Mouse (Mus musculus): ENCODE data around the gene Sf1. TPM values are rescaled to one million over a fixed set of nuclear protein-coding genes. Genes with fewer than 3 reads are reported as not detected.

Gene Sf1
- polyA plus RNA-seq, 1 experiment from 2014 or later, result 183 TPM

- ATAC-seq (ENCODE audit: low FRiP score, low TSS enrichment), result no peak
- Histone ChIP-seq H3K27me3 (ENCODE audit: control insufficient read depth, insufficient read depth, low read length) (no peaks in the 10 kb centered on the region), H3K4me1 (ENCODE audit: control insufficient read depth, insufficient read depth, low read length) (peaks cover 22% of the 10 kb centered on the region), H3K36me3 (ENCODE audit: control insufficient read depth, insufficient read depth, low read length) (peaks cover 1% of the 10 kb centered on the region; the same call in 1 of the 2 replicates), H3K9me3 (ENCODE audit: control insufficient read depth, low read length) (no peaks in the 10 kb centered on the region), H3K9ac (ENCODE audit: low read depth, low read length) (peak overlapping the region; percentile 45; the same call in 1 of the 2 replicates), H3K27ac (ENCODE audit: low read depth, low read length) (no peak overlapping the region), H3K4me2 (replicated peaks; ENCODE audit: low read depth, low read length) (peak overlapping the region; percentile 47), H3K4me3 (ENCODE audit: low read length) (peak overlapping the region; percentile 21; the same call in 1 of the 2 replicates)
- 22% methylated on average over 13 of the region's 13 CpGs for WGBS
These were observed 31.6 kb upstream of the Sf1 start for GRCm38 (mm10) chr19:6331719-6332516.

- WGBS, result 62% methylated on average over 9 of the region's 9 CpGs
- Histone ChIP-seq H3K4me3 (ENCODE audit: low read length) (peak overlapping the region; percentile 85), H3K9me3 (ENCODE audit: control insufficient read depth, low read length) (no peaks in the 10 kb centered on the region), H3K27me3 (ENCODE audit: control insufficient read depth, insufficient read depth, low read length) (no peaks in the 10 kb centered on the region), H3K27ac (ENCODE audit: low read depth, low read length) (peak overlapping the region; percentile 59; the same call in 1 of the 2 replicates), H3K4me1 (ENCODE audit: control insufficient read depth, insufficient read depth, low read length) (peaks cover 27% of the 10 kb centered on the region), H3K9ac (ENCODE audit: low read depth, low read length) (peak overlapping the region; percentile 56), H3K36me3 (ENCODE audit: control insufficient read depth, insufficient read depth, low read length) (peaks cover 22% of the 10 kb centered on the region), H3K4me2 (replicated peaks; ENCODE audit: low read depth, low read length) (peak overlapping the region; percentile 80)
- peak; percentile 17; the same call in 1 of the 2 replicates for ATAC-seq (ENCODE audit: low FRiP score, low TSS enrichment)
These were observed 29.5 kb upstream of the Sf1 start for GRCm38 (mm10) chr19:6333761-6334595.

- peak within 1 kb of the TSS; percentile 80 for H3K4me2 ChIP-seq (replicated peaks; ENCODE audit: low read depth, low read length)
- H3K9me3 ChIP-seq (ENCODE audit: control insufficient read depth, low read length), result no peaks in the 10 kb centered on the region
- peaks cover 35% of the 10 kb centered on the region for H3K4me1 ChIP-seq (ENCODE audit: control insufficient read depth, insufficient read depth, low read length)
- ATAC-seq (ENCODE audit: low FRiP score, low TSS enrichment), result peak; percentile 94
- H3K4me3 ChIP-seq (ENCODE audit: low read length), result peak within 1 kb of the TSS; percentile 85
- WGBS, result under 1% methylated on average over 36 of the region's 43 CpGs
- peak within 1 kb of the TSS; percentile 83 for H3K9ac ChIP-seq (ENCODE audit: low read depth, low read length)
- peak within 1 kb of the TSS; percentile 66; the same call in 1 of the 2 replicates for H3K27ac ChIP-seq (ENCODE audit: low read depth, low read length)
- no peaks in the 10 kb centered on the region for H3K27me3 ChIP-seq (ENCODE audit: control insufficient read depth, insufficient read depth, low read length)
- H3K36me3 ChIP-seq (ENCODE audit: control insufficient read depth, insufficient read depth, low read length), result peaks cover 31% of the 10 kb centered on the region
These were observed 28.6 kb upstream of the Sf1 start, which contains the start of gene Men1 for GRCm38 (mm10) chr19:6334673-6335457. Men1 (plus strand) TSS chr19:6334979.

- Histone ChIP-seq H3K9ac (ENCODE audit: low read depth, low read length) (peak overlapping the region; percentile 83), H3K4me3 (ENCODE audit: low read length) (peak overlapping the region; percentile 85), H3K4me2 (replicated peaks; ENCODE audit: low read depth, low read length) (peak overlapping the region; percentile 80), H3K36me3 (ENCODE audit: control insufficient read depth, insufficient read depth, low read length) (peaks cover 34% of the 10 kb centered on the region), H3K9me3 (ENCODE audit: control insufficient read depth, low read length) (no peaks in the 10 kb centered on the region), H3K27me3 (ENCODE audit: control insufficient read depth, insufficient read depth, low read length) (no peaks in the 10 kb centered on the region), H3K27ac (ENCODE audit: low read depth, low read length) (peak overlapping the region; percentile 66; the same call in 1 of the 2 replicates), H3K4me1 (ENCODE audit: control insufficient read depth, insufficient read depth, low read length) (peaks cover 41% of the 10 kb centered on the region)
- WGBS, result 0% methylated on average over 19 of the region's 25 CpGs
- ATAC-seq (ENCODE audit: low FRiP score, low TSS enrichment), result no peak; the same call in 1 of the 2 replicates
These were observed 28.0 kb upstream of the Sf1 start for GRCm38 (mm10) chr19:6335458-6335827.

GRCm38 (mm10) chr19:6336920-6337319 lies 26.6 kb upstream of the Sf1 start:
- Histone ChIP-seq H3K9ac (ENCODE audit: low read depth, low read length) (peak overlapping the region; percentile 83), H3K4me2 (replicated peaks; ENCODE audit: low read depth, low read length) (peak overlapping the region; percentile 80; the same call in 1 of the 2 replicates), H3K4me3 (ENCODE audit: low read length) (peak overlapping the region; percentile 3; the same call in 1 of the 2 replicates), H3K4me1 (ENCODE audit: control insufficient read depth, insufficient read depth, low read length) (peaks cover 42% of the 10 kb centered on the region), H3K27me3 (ENCODE audit: control insufficient read depth, insufficient read depth, low read length) (no peaks in the 10 kb centered on the region), H3K36me3 (ENCODE audit: control insufficient read depth, insufficient read depth, low read length) (peaks cover 34% of the 10 kb centered on the region), H3K9me3 (ENCODE audit: control insufficient read depth, low read length) (no peaks in the 10 kb centered on the region), H3K27ac (ENCODE audit: low read depth, low read length) (no peak overlapping the region)
- 95% methylated on average over 10 of the region's 10 CpGs for WGBS
- ATAC-seq (ENCODE audit: low FRiP score, low TSS enrichment), result no peak

GRCm38 (mm10) chr19:6338171-6338570 lies 25.3 kb upstream of the Sf1 start:
- 94% methylated on average over 7 of the region's 7 CpGs for WGBS

GRCm38 (mm10) chr19:6338716-6339115 lies 24.8 kb upstream of the Sf1 start:
- H3K27me3 ChIP-seq (ENCODE audit: control insufficient read depth, insufficient read depth, low read length), result no peaks in the 10 kb centered on the region
- peaks cover 37% of the 10 kb centered on the region for H3K36me3 ChIP-seq (ENCODE audit: control insufficient read depth, insufficient read depth, low read length)
- no peak overlapping the region for H3K27ac ChIP-seq (ENCODE audit: low read depth, low read length)
- ATAC-seq (ENCODE audit: low FRiP score, low TSS enrichment), result no peak
- no peak overlapping the region for H3K4me2 ChIP-seq (replicated peaks; ENCODE audit: low read depth, low read length)
- H3K9ac ChIP-seq (ENCODE audit: low read depth, low read length), result no peak overlapping the region
- 94% methylated on average over 11 of the region's 11 CpGs for WGBS
- H3K4me1 ChIP-seq (ENCODE audit: control insufficient read depth, insufficient read depth, low read length), result peaks cover 40% of the 10 kb centered on the region
- H3K4me3 ChIP-seq (ENCODE audit: low read length), result no peak overlapping the region
- no peaks in the 10 kb centered on the region for H3K9me3 ChIP-seq (ENCODE audit: control insufficient read depth, low read length)

More at GRCm38 (mm10) chr19:6338171-6338570, 25.3 kb upstream of the Sf1 start:
- Histone ChIP-seq H3K27me3 (ENCODE audit: control insufficient read depth, insufficient read depth, low read length) (no peaks in the 10 kb centered on the region), H3K4me2 (replicated peaks; ENCODE audit: low read depth, low read length) (no peak overlapping the region), H3K27ac (ENCODE audit: low read depth, low read length) (no peak overlapping the region), H3K36me3 (ENCODE audit: control insufficient read depth, insufficient read depth, low read length) (peaks cover 34% of the 10 kb centered on the region), H3K9ac (ENCODE audit: low read depth, low read length) (no peak overlapping the region), H3K4me1 (ENCODE audit: control insufficient read depth, insufficient read depth, low read length) (peaks cover 40% of the 10 kb centered on the region), H3K9me3 (ENCODE audit: control insufficient read depth, low read length) (no peaks in the 10 kb centered on the region), H3K4me3 (ENCODE audit: low read length) (no peak overlapping the region)
- ATAC-seq (ENCODE audit: low FRiP score, low TSS enrichment), result no peak

GRCm38 (mm10) chr19:6339191-6339590 lies 24.3 kb upstream of the Sf1 start:
- Histone ChIP-seq H3K4me3 (ENCODE audit: low read length) (no peak overlapping the region), H3K27me3 (ENCODE audit: control insufficient read depth, insufficient read depth, low read length) (no peaks in the 10 kb centered on the region), H3K9me3 (ENCODE audit: control insufficient read depth, low read length) (no peaks in the 10 kb centered on the region), H3K4me1 (ENCODE audit: control insufficient read depth, insufficient read depth, low read length) (peaks cover 38% of the 10 kb centered on the region), H3K9ac (ENCODE audit: low read depth, low read length) (no peak overlapping the region), H3K36me3 (ENCODE audit: control insufficient read depth, insufficient read depth, low read length) (peaks cover 38% of the 10 kb centered on the region), H3K4me2 (replicated peaks; ENCODE audit: low read depth, low read length) (no peak overlapping the region), H3K27ac (ENCODE audit: low read depth, low read length) (no peak overlapping the region)
- WGBS, result 90% methylated on average over 6 of the region's 6 CpGs
- ATAC-seq (ENCODE audit: low FRiP score, low TSS enrichment), result no peak
